Mouse (Mus musculus): ENCODE data around the gene Pkd1l2. TPM values are rescaled to one million over a fixed set of nuclear protein-coding genes. Genes with fewer than 3 reads are reported as not detected.

Pkd1l2 gene
- polyA plus RNA-seq (2014; fragmentation: Nextera tagmentation; extraction: Ambion mirVana), result not detected in 2 replicates

DNA sequence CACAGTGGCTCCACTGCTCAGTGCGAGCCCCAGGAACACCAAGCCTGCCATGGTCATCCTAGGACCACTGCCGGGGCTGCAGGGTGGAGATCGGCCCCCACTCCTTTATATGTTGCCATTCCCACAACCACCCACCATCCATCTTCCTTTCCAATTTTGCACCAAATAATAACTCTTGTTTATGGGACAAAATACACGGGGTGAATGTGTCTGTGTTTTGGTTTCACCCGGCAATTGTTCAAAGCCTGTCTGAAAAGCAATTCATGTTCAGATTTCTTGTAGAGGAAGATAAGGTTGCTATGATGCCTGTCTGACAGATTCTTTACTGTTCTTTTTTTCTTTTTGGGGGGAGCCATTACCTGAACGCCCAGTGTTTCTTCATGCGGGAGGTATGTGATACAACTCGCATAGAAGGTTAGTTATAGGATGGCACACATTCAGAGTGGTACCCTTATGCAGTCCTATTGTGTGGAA lies at the start of gene Pkd1l2:
Gene Pkd1l2 (minus strand): TSS at position 51 of the 474 bp plus-strand sequence.
- Histone ChIP-seq H3K36me3 (ENCODE audit: control insufficient read depth, insufficient read depth, low read length) (no peaks in the 10 kb centered on the region), H3K27ac (replicated peaks; ENCODE audit: low read depth, low read length) (no peak within 1 kb of the TSS), H3K4me1 (ENCODE audit: control insufficient read depth, insufficient read depth, low read length) (no peaks in the 10 kb centered on the region), H3K4me3 (ENCODE audit: low read depth, low read length) (no peak within 1 kb of the TSS), H3K4me2 (ENCODE audit: low read depth, severe bottlenecking) (no peak within 1 kb of the TSS), H3K9ac (ENCODE audit: low read length) (no peak within 1 kb of the TSS), H3K9me3 (ENCODE audit: control insufficient read depth, low read length) (no peaks in the 10 kb centered on the region), H3K27me3 (ENCODE audit: control insufficient read depth, insufficient read depth, low read length) (no peaks in the 10 kb centered on the region)
- 84% methylated on average over 8 of the region's 8 CpGs for WGBS
- no peak for ATAC-seq (ENCODE audit: insufficient number of reproducible peaks, low FRiP score, low TSS enrichment, low read depth)
- no peak for DNase-seq (ENCODE audit: low spot score)

DNA sequence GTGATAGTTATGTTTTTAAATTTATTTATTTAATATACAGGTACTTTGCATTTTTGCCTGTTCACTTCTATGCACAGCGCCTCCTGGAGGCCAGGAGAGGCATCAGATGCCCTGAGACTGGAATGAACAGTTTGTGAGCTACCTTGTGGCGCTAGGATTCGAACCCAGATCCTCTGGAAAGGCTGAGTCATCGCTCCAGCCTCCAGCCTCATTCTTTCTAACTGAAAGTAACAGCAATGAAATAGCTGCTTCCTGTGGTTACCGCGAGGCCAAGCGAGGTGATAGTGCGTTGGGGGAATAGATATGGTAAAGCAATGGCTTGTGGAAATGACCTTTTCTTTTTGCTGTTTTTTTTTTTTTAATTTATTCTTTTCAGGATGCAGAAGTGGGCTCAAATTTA lies 44.8 kb upstream of the Pkd1l2 start:
- 85% methylated on average over 8 of the region's 8 CpGs for WGBS
- H3K27ac ChIP-seq (replicated peaks; ENCODE audit: low read depth, low read length), result no peak overlapping the region
- no peak for ATAC-seq (ENCODE audit: insufficient number of reproducible peaks, low FRiP score, low TSS enrichment, low read depth)

GRCm38 (mm10) chr8:117126411-117126810 lies 44.2 kb upstream of the Pkd1l2 start:
- Histone ChIP-seq H3K36me3 (ENCODE audit: control insufficient read depth, insufficient read depth, low read length) (no peaks in the 10 kb centered on the region), H3K27me3 (ENCODE audit: control insufficient read depth, insufficient read depth, low read length) (no peaks in the 10 kb centered on the region), H3K27ac (replicated peaks; ENCODE audit: low read depth, low read length) (no peak overlapping the region), H3K9ac (ENCODE audit: low read length) (no peak overlapping the region), H3K4me2 (ENCODE audit: low read depth, severe bottlenecking) (no peak overlapping the region), H3K4me3 (ENCODE audit: low read depth, low read length) (no peak overlapping the region), H3K4me1 (ENCODE audit: control insufficient read depth, insufficient read depth, low read length) (no peaks in the 10 kb centered on the region), H3K9me3 (ENCODE audit: control insufficient read depth, low read length) (no peaks in the 10 kb centered on the region)
- DNase-seq (ENCODE audit: low spot score) (no peak), ATAC-seq (ENCODE audit: insufficient number of reproducible peaks, low FRiP score, low TSS enrichment, low read depth) (no peak)
- 93% methylated on average over 3 of the region's 3 CpGs for WGBS

More for the DNA sequence above, 44.8 kb upstream of the Pkd1l2 start:
- no peak overlapping the region for H3K9ac ChIP-seq (ENCODE audit: low read length)
- H3K9me3 ChIP-seq (ENCODE audit: control insufficient read depth, low read length), result no peaks in the 10 kb centered on the region
- H3K4me2 ChIP-seq (ENCODE audit: low read depth, severe bottlenecking), result no peak overlapping the region
- H3K27me3 ChIP-seq (ENCODE audit: control insufficient read depth, insufficient read depth, low read length), result no peaks in the 10 kb centered on the region
- no peaks in the 10 kb centered on the region for H3K4me1 ChIP-seq (ENCODE audit: control insufficient read depth, insufficient read depth, low read length)
- no peaks in the 10 kb centered on the region for H3K36me3 ChIP-seq (ENCODE audit: control insufficient read depth, insufficient read depth, low read length)
- no peak for DNase-seq (ENCODE audit: low spot score)
- no peak overlapping the region for H3K4me3 ChIP-seq (ENCODE audit: low read depth, low read length)

GRCm38 (mm10) chr8:117125854-117126253 lies 43.6 kb upstream of the Pkd1l2 start:
- DNase-seq (ENCODE audit: low spot score) (no peak), ATAC-seq (ENCODE audit: insufficient number of reproducible peaks, low FRiP score, low TSS enrichment, low read depth) (no peak)
- Histone ChIP-seq H3K4me2 (ENCODE audit: low read depth, severe bottlenecking) (no peak overlapping the region), H3K27ac (replicated peaks; ENCODE audit: low read depth, low read length) (no peak overlapping the region), H3K36me3 (ENCODE audit: control insufficient read depth, insufficient read depth, low read length) (no peaks in the 10 kb centered on the region), H3K4me3 (ENCODE audit: low read depth, low read length) (no peak overlapping the region), H3K4me1 (ENCODE audit: control insufficient read depth, insufficient read depth, low read length) (no peaks in the 10 kb centered on the region), H3K27me3 (ENCODE audit: control insufficient read depth, insufficient read depth, low read length) (no peaks in the 10 kb centered on the region), H3K9me3 (ENCODE audit: control insufficient read depth, low read length) (no peaks in the 10 kb centered on the region), H3K9ac (ENCODE audit: low read length) (no peak overlapping the region)
- WGBS, result 93% methylated on average over 3 of the region's 3 CpGs

GRCm38 (mm10) chr8:117123850-117124633 lies 41.8 kb upstream of the Pkd1l2 start:
- H3K4me2 ChIP-seq (ENCODE audit: low read depth, severe bottlenecking), result no peak overlapping the region
- DNase-seq (ENCODE audit: low spot score) (no peak), ATAC-seq (ENCODE audit: insufficient number of reproducible peaks, low FRiP score, low TSS enrichment, low read depth) (no peak)
- H3K27ac ChIP-seq (replicated peaks; ENCODE audit: low read depth, low read length), result no peak overlapping the region
- 77% methylated on average over 13 of the region's 13 CpGs for WGBS
- no peaks in the 10 kb centered on the region for H3K36me3 ChIP-seq (ENCODE audit: control insufficient read depth, insufficient read depth, low read length)
- H3K4me1 ChIP-seq (ENCODE audit: control insufficient read depth, insufficient read depth, low read length), result no peaks in the 10 kb centered on the region
- H3K27me3 ChIP-seq (ENCODE audit: control insufficient read depth, insufficient read depth, low read length), result no peaks in the 10 kb centered on the region
- no peak overlapping the region for H3K4me3 ChIP-seq (ENCODE audit: low read depth, low read length)
- no peaks in the 10 kb centered on the region for H3K9me3 ChIP-seq (ENCODE audit: control insufficient read depth, low read length)
- H3K9ac ChIP-seq (ENCODE audit: low read length), result no peak overlapping the region

DNA sequence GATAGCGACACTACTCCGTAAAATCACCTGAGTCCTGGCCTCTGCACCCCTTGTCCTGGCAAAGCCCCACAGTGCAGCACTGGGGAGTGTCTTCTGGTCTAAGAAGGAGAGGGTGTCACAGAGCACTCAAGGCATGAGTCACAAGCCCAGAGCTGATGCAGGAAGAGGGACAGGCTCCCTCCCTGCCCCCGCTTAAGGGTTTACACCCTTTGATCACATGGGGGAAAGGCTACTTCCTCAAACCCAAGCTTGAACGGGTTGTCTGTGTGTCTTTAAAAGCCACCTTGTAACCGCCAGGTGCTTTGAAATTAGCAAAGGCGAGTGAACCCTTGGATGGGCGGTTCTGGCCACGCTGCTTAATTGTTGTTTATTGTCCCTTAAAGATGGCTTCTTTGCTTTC lies 39.0 kb upstream of the Pkd1l2 start:
- no peak overlapping the region for H3K9ac ChIP-seq (ENCODE audit: low read length)
- no peak overlapping the region for H3K4me3 ChIP-seq (ENCODE audit: low read depth, low read length)
- no peaks in the 10 kb centered on the region for H3K9me3 ChIP-seq (ENCODE audit: control insufficient read depth, low read length)
- H3K4me2 ChIP-seq (ENCODE audit: low read depth, severe bottlenecking), result no peak overlapping the region
- H3K27me3 ChIP-seq (ENCODE audit: control insufficient read depth, insufficient read depth, low read length), result no peaks in the 10 kb centered on the region
- ATAC-seq (ENCODE audit: insufficient number of reproducible peaks, low FRiP score, low TSS enrichment, low read depth) (no peak), DNase-seq (ENCODE audit: low spot score) (no peak)
- no peak overlapping the region for H3K27ac ChIP-seq (replicated peaks; ENCODE audit: low read depth, low read length)
- WGBS, result 37% methylated on average over 8 of the region's 8 CpGs
- no peaks in the 10 kb centered on the region for H3K36me3 ChIP-seq (ENCODE audit: control insufficient read depth, insufficient read depth, low read length)
- no peaks in the 10 kb centered on the region for H3K4me1 ChIP-seq (ENCODE audit: control insufficient read depth, insufficient read depth, low read length)

DNA sequence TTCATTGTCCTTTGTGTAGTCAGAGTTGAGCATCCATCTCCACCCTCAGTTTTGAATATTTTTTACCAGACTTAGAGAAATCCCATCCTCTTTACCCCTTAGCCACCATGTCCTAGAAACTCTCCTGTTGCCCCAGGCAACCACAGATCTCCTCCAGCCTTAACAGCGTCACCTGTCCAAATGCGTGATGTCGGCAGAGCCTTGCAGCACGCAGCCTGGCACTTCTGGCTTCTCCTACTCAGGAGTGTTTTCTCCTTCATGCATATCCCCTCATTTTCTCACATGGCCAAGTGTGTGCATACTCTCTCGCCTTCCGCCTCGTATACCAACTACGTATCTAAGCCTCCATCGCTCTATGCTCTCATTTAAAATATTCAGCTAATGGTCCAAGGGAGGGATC lies 36.2 kb upstream of the Pkd1l2 start:
- Histone ChIP-seq H3K4me1 (ENCODE audit: control insufficient read depth, insufficient read depth, low read length) (no peaks in the 10 kb centered on the region; the same call in 1 of the 2 replicates), H3K9ac (ENCODE audit: low read length) (no peak overlapping the region), H3K4me3 (ENCODE audit: low read depth, low read length) (no peak overlapping the region), H3K27me3 (ENCODE audit: control insufficient read depth, insufficient read depth, low read length) (no peaks in the 10 kb centered on the region), H3K4me2 (ENCODE audit: low read depth, severe bottlenecking) (no peak overlapping the region), H3K36me3 (ENCODE audit: control insufficient read depth, insufficient read depth, low read length) (no peaks in the 10 kb centered on the region), H3K9me3 (ENCODE audit: control insufficient read depth, low read length) (no peaks in the 10 kb centered on the region), H3K27ac (replicated peaks; ENCODE audit: low read depth, low read length) (no peak overlapping the region)
- no peak for DNase-seq (ENCODE audit: low spot score)
- 87% methylated on average over 9 of the region's 9 CpGs for WGBS
- no peak for ATAC-seq (ENCODE audit: insufficient number of reproducible peaks, low FRiP score, low TSS enrichment, low read depth)

DNA sequence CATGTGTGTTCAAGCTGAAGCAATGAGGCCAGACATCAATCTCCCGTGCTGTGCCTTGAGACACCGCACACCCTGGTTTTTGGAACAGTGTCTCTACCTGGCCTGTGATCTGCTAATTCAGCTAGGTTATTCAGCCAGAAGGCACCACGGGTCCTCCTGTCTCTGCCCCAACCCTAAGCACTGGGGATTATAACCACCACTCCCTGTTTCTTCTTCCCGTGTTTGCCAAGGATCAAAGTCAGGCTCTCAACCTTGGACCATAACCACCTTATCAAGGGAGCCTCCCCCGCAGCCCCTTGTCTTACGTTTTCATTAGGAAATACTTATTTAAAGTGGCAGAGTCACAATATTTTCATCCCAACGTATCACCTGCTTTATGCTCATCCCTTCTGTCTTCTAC lies 34.3 kb upstream of the Pkd1l2 start:
- no peak for ATAC-seq (ENCODE audit: insufficient number of reproducible peaks, low FRiP score, low TSS enrichment, low read depth)
- no peaks in the 10 kb centered on the region for H3K36me3 ChIP-seq (ENCODE audit: control insufficient read depth, insufficient read depth, low read length)
- no peaks in the 10 kb centered on the region for H3K9me3 ChIP-seq (ENCODE audit: control insufficient read depth, low read length)
- peaks cover 4% of the 10 kb centered on the region; the same call in 1 of the 2 replicates for H3K4me1 ChIP-seq (ENCODE audit: control insufficient read depth, insufficient read depth, low read length)
- DNase-seq (ENCODE audit: low spot score), result no peak
- WGBS, result 75% methylated on average over 7 of the region's 7 CpGs
- no peak overlapping the region for H3K4me2 ChIP-seq (ENCODE audit: low read depth, severe bottlenecking)
- H3K27me3 ChIP-seq (ENCODE audit: control insufficient read depth, insufficient read depth, low read length), result no peaks in the 10 kb centered on the region
- H3K27ac ChIP-seq (replicated peaks; ENCODE audit: low read depth, low read length), result no peak overlapping the region
- H3K4me3 ChIP-seq (ENCODE audit: low read depth, low read length), result no peak overlapping the region
- H3K9ac ChIP-seq (ENCODE audit: low read length), result no peak overlapping the region

Data from limb, embryonic 11.5 days (tissue).